Mouse (Mus musculus) thymus, postnatal 0 days (tissue): ENCODE results near the gene Ms4a4d. TPM values are rescaled to one million over a fixed set of nuclear protein-coding genes. Genes with fewer than 3 reads are reported as not detected.

Source experiments
- DNase-seq: peaks from one replicate; pipeline ENCODE4 v3.0.0-alpha.2; 2015; ENCODE audit warnings: low spot score
- polyA plus RNA-seq: library from polyadenylated mRNA; unstranded; fragments of >200 nt; fragmentation: Nextera tagmentation; extraction: Ambion mirVana; gene quantifications from 2 replicates; pipeline ENCODE4 v1.2.1, GENCODE M21; 2015

The Ms4a4d gene
- polyA plus RNA-seq, 1 experiment from 2014 or later, result 2.4 TPM

DNA sequence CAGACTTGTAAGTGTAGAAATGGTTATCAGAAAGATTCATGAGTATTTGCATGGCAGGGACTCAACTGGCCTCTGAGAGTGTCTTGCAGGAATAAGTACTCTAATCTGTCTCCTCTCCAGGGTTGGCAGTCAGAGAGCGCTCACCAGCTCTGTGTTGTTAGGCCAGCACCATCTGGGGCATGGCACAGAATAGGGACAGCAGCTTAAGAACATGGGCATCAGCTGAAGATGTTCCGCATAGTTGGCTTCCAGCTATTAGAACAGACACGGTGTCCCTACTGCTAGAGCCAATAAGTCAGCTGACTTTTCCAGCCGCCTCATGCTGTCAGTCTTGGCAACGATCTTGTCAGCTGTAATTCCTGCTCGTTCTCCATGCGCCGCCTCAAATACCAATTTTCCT lies 38.4 kb downstream of the Ms4a4d start:
- no peak for DNase-seq

DNA sequence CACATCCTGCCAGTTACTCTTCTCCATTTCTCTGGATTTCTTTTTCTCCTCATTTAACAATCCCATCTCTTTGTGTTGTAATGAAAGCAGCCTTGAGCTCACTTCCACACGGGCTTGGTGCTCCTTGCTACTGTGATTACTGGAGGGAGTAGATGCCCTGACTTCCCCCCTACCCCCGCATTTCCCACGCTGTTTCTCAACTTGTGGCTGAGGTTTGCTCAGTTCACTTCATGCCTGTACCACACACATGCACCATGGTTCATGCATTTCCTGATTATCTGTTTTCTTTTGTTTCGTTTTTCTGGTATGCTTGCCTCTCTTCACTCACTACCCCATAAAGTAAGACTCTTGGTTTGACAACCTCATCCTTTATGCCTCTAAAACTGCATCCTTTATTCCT lies 52.6 kb downstream of the Ms4a4d start:
- DNase-seq, result peak; percentile 14

DNA sequence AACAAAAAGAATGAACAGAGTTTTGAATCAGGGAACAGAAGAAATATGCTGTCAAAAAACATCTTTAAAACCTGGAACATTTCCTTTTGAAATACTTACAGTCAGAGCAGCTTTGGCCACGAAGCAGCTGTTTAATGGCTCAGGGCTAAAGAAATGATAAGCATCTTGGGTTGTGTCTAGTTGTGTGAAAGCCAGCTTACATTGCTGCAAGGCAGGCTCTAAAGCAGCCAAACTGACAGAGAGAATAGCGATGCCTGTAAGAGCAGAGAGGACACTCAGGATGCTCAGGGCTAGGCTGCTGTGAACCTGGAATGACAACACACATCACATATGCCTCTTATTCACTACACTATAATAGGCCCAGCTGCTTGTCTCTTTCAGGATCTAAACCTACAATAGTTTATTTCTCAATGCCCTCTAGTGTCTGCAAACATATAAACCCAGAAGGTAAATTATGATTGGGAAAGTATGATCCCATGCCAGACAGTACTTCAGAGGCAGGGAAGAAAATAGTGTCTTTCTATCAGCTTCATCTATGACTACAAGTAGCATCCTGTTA lies 53.4 kb downstream of the Ms4a4d start:
- DNase-seq, result peak; percentile 22

DNA sequence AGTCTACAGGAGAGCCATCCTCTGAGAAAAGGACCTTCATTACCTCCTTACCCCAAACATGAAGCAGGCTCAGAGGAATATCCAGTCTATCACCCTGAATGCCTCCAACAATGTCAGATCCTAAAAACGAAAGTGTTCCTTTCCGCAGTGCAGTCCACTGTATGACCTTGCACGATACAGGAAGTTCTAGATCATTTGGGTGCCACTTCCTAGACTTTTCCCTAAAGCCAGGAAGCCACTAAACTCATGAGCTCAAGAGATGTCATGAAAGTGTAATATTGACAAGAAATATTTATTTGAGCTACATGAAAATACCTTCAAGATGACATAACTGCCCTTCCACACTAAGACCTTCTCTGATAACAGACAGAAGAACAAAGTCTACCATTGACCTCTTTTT lies 64.7 kb downstream of the Ms4a4d start:
- no peak for DNase-seq

DNA sequence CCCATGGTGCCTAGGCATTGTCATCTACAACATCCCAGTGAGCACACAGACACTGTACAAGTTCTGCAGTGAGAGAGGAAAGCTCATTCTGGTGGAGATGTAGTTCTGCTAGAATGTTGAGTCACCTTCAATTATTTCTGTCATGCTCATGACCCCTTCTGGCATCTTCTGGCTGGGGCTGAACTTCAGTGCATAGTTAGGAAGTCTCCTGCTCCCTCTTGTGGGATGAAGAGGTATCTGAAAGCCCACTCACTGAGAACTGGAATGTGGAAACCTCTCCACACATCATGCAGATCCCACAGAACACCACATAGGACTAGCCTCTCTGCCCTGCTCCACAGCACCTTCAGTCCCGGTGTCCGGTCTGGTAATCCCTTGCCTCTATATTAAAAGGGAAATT lies 65.4 kb downstream of the Ms4a4d start:
- peak; percentile 79 for DNase-seq

DNA sequence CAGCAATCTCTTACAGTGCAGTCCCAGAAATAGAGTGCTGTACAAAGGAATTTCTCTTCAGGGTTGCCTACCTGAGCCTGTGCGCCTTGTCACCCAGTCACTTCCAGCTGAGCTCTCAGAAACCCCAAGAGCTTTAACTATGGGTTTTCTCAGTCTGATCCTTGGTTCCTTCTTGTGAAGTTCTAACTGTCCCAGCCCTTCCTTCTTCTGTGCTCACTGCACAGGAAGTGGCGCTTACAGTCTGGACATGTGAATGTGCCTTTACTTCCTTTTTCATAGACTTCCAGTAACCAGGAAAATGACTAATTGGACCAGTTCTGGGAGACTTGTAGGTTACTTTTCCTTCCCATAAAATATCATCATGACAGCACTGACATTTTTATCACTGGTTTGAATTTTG lies 68.0 kb downstream of the Ms4a4d start, which contains the start of gene Ms4a6d:
TSS of gene Ms4a6d (minus strand) at position 247 of the 400 bp plus-strand sequence.
- no peak for DNase-seq

Other genes with a start within 250 kb of the Ms4a4d start
- 0.09 and 0.15 TPM in 2 replicates for gene Ms4a14, start 222.3 kb upstream of the Ms4a4d start, polyA plus RNA-seq
- gene Ms4a7, start 200.7 kb upstream of the Ms4a4d start, polyA plus RNA-seq, result 20.6 and 20.7 TPM in 2 replicates
- 5.0 and 8.1 TPM in 2 replicates for gene Ms4a4a, start 161.3 kb upstream of the Ms4a4d start, polyA plus RNA-seq
- 2.7 and 2.9 TPM in 2 replicates for gene Ms4a4c, start 132.0 kb upstream of the Ms4a4d start, polyA plus RNA-seq
- gene Ms4a4b, start 93.2 kb upstream of the Ms4a4d start, polyA plus RNA-seq, result 63.7 and 92.1 TPM in 2 replicates
- gene Ms4a6c, start 67.4 kb upstream of the Ms4a4d start, polyA plus RNA-seq, result 8.0 and 8.2 TPM in 2 replicates
- 0.41 and 0.91 TPM in 2 replicates for gene Gm8369, start 50.9 kb upstream of the Ms4a4d start, polyA plus RNA-seq
- gene Ms4a6b, start 20.3 kb upstream of the Ms4a4d start, polyA plus RNA-seq, result 38.0 and 44.1 TPM in 2 replicates
- 7.6 and 8.7 TPM in 2 replicates for gene Ms4a6d, start 68.0 kb downstream of the Ms4a4d start, polyA plus RNA-seq
- 0.17 TPM in 1 of 2 replicates, not detected in the other for gene Ms4a2, start 86.9 kb downstream of the Ms4a4d start, polyA plus RNA-seq
- gene Ms4a3, start 104.0 kb downstream of the Ms4a4d start, polyA plus RNA-seq, result 0.32 and 0.49 TPM in 2 replicates
- gene Oosp2, start 123.8 kb downstream of the Ms4a4d start, polyA plus RNA-seq, result not detected in 2 replicates
- gene Oosp1, start 154.3 kb downstream of the Ms4a4d start, polyA plus RNA-seq, result 0.24 and 0.56 TPM in 2 replicates
- gene Oosp3, start 160.3 kb downstream of the Ms4a4d start, polyA plus RNA-seq, result not detected in 2 replicates
- 0.18 TPM in 1 of 2 replicates, not detected in the other for gene Gif, start 210.8 kb downstream of the Ms4a4d start, polyA plus RNA-seq
- 52.1 and 54.3 TPM in 2 replicates for gene Mrpl16, start 233.6 kb downstream of the Ms4a4d start, polyA plus RNA-seq